Mouse (Mus musculus): Measurements from ENCODE around the gene Zscan20. TPM values are rescaled to one million over a fixed set of nuclear protein-coding genes. Genes with fewer than 3 reads are reported as not detected.
A peak's percentile ranks its signal among the peaks of the same experiment; 100 is the strongest.
"Not testable (repeated sequence)": the region's sequence is repeated elsewhere in the genome, so short reads cannot be mapped to it uniquely, and the experiment has no call there.

The Zscan20 gene
- polyA plus RNA-seq, 2 experiments, result 0.33 to 0.57 TPM

DNA sequence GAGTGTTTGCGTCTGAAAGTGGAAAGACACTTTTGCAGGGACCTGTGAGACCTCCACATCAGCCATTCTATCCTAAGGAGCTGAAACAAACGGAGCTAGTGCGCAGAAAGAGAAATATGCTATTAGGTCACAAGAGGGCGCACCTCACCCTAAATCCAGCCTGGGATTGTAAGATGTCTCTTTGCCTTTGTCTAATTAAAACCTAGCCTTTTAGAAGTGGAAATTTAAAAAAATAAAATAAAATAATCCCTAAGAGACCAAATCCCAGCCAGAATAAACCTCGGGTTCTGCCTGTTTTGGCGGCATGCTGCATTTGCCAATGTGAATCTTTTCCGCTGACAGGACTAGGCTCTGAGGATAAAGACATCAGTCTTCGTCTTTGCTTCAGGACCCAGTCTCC lies 3.4 kb upstream of the Zscan20 start:
- no peak for ATAC-seq (ENCODE audit: insufficient read depth)
- H3K4me1 ChIP-seq (replicated peaks; ENCODE audit: control insufficient read depth in 2 of 2, insufficient read depth in 2 of 2, low read length in 1 of 2), result peaks cover 12 to 15% of the 10 kb centered on the region in 2 experiments
- H3K27ac ChIP-seq, result no peak overlapping the region
- no peak for TF ChIP-seq EP300 (IDR thresholded peaks at IDR 0.05; ENCODE audit: low read depth)
- peak; percentile 74 for TF ChIP-seq CTCF (IDR thresholded peaks at IDR 0.05; ENCODE audit: low read depth)
- 24% methylated on average over 8 of the region's 8 CpGs for WGBS (ENCODE audit: insufficient replicate concordance)
- H3K9ac ChIP-seq (replicated peaks), result no peak overlapping the region
- H3K36me3 ChIP-seq (replicated peaks; ENCODE audit: control insufficient read depth, insufficient read depth, low read depth), result no peaks in the 10 kb centered on the region
- peak; percentile 29 to 43 (median 33) for DNase-seq (ENCODE audit: low read depth in 3 of 3, low spot score in 3 of 3)
- no peak overlapping the region for H3K4me3 ChIP-seq (ENCODE audit: insufficient read depth in 1 of 2, low read depth in 2 of 2, low read length in 2 of 2)
- H3K27me3 ChIP-seq (ENCODE audit: control insufficient read depth, insufficient read depth, low read length), result peaks cover 20% of the 10 kb centered on the region
- no peak overlapping the region for H3K4me2 ChIP-seq (ENCODE audit: low read depth)
- no peaks in the 10 kb centered on the region for H3K9me3 ChIP-seq (ENCODE audit: control insufficient read depth, low read length)

GRCm38 (mm10) chr4:128611726-128612125 lies 1.8 kb upstream of the Zscan20 start:
- DNase-seq (ENCODE audit: low read depth in 3 of 3, low spot score in 3 of 3); H3K27ac ChIP-seq; H3K9ac ChIP-seq (replicated peaks); H3K4me3 ChIP-seq (ENCODE audit: insufficient read depth in 1 of 2, low read depth in 2 of 2, low read length in 2 of 2); H3K4me2 ChIP-seq (ENCODE audit: low read depth); H3K9me3 ChIP-seq (ENCODE audit: control insufficient read depth, low read length); ATAC-seq (ENCODE audit: insufficient read depth); H3K27me3 ChIP-seq (ENCODE audit: control insufficient read depth, insufficient read depth, low read length); H3K36me3 ChIP-seq (replicated peaks; ENCODE audit: control insufficient read depth, insufficient read depth, low read depth): not testable (repeated sequence)
- H3K4me1 ChIP-seq (replicated peaks; ENCODE audit: control insufficient read depth in 2 of 2, insufficient read depth in 2 of 2, low read length in 1 of 2), result peaks cover 12 to 13% of the 10 kb centered on the region in 2 experiments
- 68% methylated on average over 3 of the region's 3 CpGs for WGBS (ENCODE audit: insufficient replicate concordance)

DNA sequence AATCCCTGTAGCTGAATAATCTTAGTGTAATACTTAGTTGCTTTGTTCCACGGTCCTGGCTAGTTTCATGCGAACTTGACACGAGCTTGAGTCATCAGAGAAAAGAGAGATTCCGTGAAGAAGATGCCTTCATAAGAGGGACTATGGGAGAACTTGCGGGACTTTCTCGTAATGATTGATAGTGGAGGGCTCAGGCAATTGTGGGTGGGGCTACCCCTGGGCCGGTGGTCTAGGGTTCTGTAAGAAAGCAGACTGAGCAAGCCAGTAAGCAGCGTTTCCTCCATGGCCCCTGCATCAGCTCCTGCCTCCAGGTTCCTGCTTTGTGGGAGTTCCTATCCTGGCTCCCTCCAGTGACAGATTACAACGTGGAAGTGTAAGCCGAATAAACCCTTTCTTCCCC lies 808 bp upstream of the Zscan20 start:
- Histone ChIP-seq H3K4me2 (ENCODE audit: low read depth) (peak overlapping the region; percentile 91), H3K9ac (replicated peaks) (peak overlapping the region; percentile 44), H3K9me3 (ENCODE audit: control insufficient read depth, low read length) (no peaks in the 10 kb centered on the region), H3K27ac (peak overlapping the region; percentile 58), H3K4me1 (replicated peaks; ENCODE audit: control insufficient read depth in 2 of 2, insufficient read depth in 2 of 2, low read length in 1 of 2) (peaks cover 12 to 13% of the 10 kb centered on the region in 2 experiments), H3K27me3 (ENCODE audit: control insufficient read depth, insufficient read depth, low read length) (no peaks in the 10 kb centered on the region), H3K4me3 (ENCODE audit: insufficient read depth in 1 of 2, low read depth in 2 of 2, low read length in 2 of 2) (peak overlapping the region in 1 of 2 experiments; percentile 64; a peak in 2 of 4 replicates), H3K36me3 (replicated peaks; ENCODE audit: control insufficient read depth, insufficient read depth, low read depth) (no peaks in the 10 kb centered on the region)
- no peak for TF ChIP-seq CTCF (IDR thresholded peaks at IDR 0.05; ENCODE audit: low read depth)
- TF ChIP-seq EP300 (IDR thresholded peaks at IDR 0.05; ENCODE audit: low read depth), result no peak
- WGBS (ENCODE audit: insufficient replicate concordance), result 29% methylated on average over 10 of the region's 10 CpGs
- ATAC-seq (ENCODE audit: insufficient read depth) (no peak), DNase-seq (ENCODE audit: low read depth in 3 of 3, low spot score in 3 of 3) (no peak)

GRCm38 (mm10) chr4:128609276-128609924 lies 498 bp downstream of the Zscan20 start:
- Histone ChIP-seq H3K27me3 (ENCODE audit: control insufficient read depth, insufficient read depth, low read length) (no peaks in the 10 kb centered on the region), H3K4me3 (ENCODE audit: insufficient read depth in 1 of 2, low read depth in 2 of 2, low read length in 2 of 2) (peak overlapping the region; percentile 64 to 87), H3K9me3 (ENCODE audit: control insufficient read depth, low read length) (no peaks in the 10 kb centered on the region), H3K27ac (peak overlapping the region; percentile 33; the same call in 1 of the 2 replicates), H3K4me2 (ENCODE audit: low read depth) (peak overlapping the region; percentile 91), H3K4me1 (replicated peaks; ENCODE audit: control insufficient read depth in 2 of 2, insufficient read depth in 2 of 2, low read length in 1 of 2) (peaks cover 12 to 13% of the 10 kb centered on the region in 2 experiments), H3K9ac (replicated peaks) (peak overlapping the region; percentile 64), H3K36me3 (replicated peaks; ENCODE audit: control insufficient read depth, insufficient read depth, low read depth) (no peaks in the 10 kb centered on the region)
- TF ChIP-seq CTCF (IDR thresholded peaks at IDR 0.05; ENCODE audit: low read depth) (no peak), EP300 (IDR thresholded peaks at IDR 0.05; ENCODE audit: low read depth) (no peak)
- ATAC-seq (ENCODE audit: insufficient read depth) (no peak; the same call in 1 of the 2 replicates), DNase-seq (ENCODE audit: low read depth in 3 of 3, low spot score in 3 of 3) (no peak)
- 6% methylated on average over 27 of the region's 27 CpGs for WGBS (ENCODE audit: insufficient replicate concordance)

DNA sequence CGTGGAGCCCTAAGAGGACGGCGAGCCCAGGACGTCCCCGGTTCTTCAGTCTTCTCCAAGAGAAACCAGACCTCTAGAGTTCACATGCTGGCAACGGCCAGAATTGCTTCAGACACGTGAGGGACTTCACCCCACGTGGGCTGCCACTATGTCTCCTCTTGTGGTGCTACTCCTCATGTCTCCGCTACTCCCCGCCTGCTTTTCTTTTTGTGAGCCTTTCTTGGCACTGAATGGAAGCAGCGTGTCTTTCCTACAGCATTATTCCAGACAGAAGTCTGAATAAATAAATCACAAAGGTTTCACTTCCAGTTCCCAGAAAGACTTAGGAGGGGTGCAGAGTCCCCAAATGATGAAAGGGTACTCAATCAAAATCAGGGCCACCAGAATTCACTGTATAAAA lies 2.2 kb downstream of the Zscan20 start:
- Histone ChIP-seq H3K36me3 (replicated peaks; ENCODE audit: control insufficient read depth, insufficient read depth, low read depth) (no peaks in the 10 kb centered on the region), H3K9me3 (ENCODE audit: control insufficient read depth, low read length) (no peaks in the 10 kb centered on the region), H3K4me3 (ENCODE audit: insufficient read depth in 1 of 2, low read depth in 2 of 2, low read length in 2 of 2) (no peak overlapping the region), H3K4me1 (replicated peaks; ENCODE audit: control insufficient read depth in 2 of 2, insufficient read depth in 2 of 2, low read length in 1 of 2) (peaks cover 12 to 13% of the 10 kb centered on the region in 2 experiments), H3K27me3 (ENCODE audit: control insufficient read depth, insufficient read depth, low read length) (no peaks in the 10 kb centered on the region), H3K4me2 (ENCODE audit: low read depth) (no peak overlapping the region), H3K27ac (no peak overlapping the region), H3K9ac (replicated peaks) (no peak overlapping the region)
- no peak for ATAC-seq (ENCODE audit: insufficient read depth)
- no peak for TF ChIP-seq EP300 (IDR thresholded peaks at IDR 0.05; ENCODE audit: low read depth)
- no peak for TF ChIP-seq CTCF (IDR thresholded peaks at IDR 0.05; ENCODE audit: low read depth)
- DNase-seq (ENCODE audit: low read depth in 3 of 3, low spot score in 3 of 3), result no peak
- 79% methylated on average over 11 of the region's 11 CpGs for WGBS (ENCODE audit: insufficient replicate concordance)
